Mouse (Mus musculus) CH12.LX (cell line): ENCODE measurements around the gene Zfp936. TPM values are rescaled to one million over a fixed set of nuclear protein-coding genes. Genes with fewer than 3 reads are reported as not detected.
A peak's percentile ranks its signal among the peaks of the same experiment; 100 is the strongest.
"Not testable (repeated sequence)": the region's sequence is repeated elsewhere in the genome, so short reads cannot be mapped to it uniquely, and the experiment has no call there.

ENCODE experiments used
- DNase-seq: peaks from one replicate; pipeline ENCODE4 v3.0.0-alpha.2; 2013; ENCODE audit errors: extremely low read depth
- H3K27ac ChIP-seq: 2 replicates; pipeline ENCODE4 v1.5.1; 2012; ENCODE audit warnings: low read depth, mild to moderate bottlenecking, control low read depth, moderate library complexity; ENCODE audit not compliant: insufficient read depth
- H3K27me3 ChIP-seq: replicated peaks from 2 replicates; pipeline ENCODE3; 2012; ENCODE audit warnings: inconsistent platforms
- H3K36me3 ChIP-seq, 2 experiments: replicated peaks in 1 of 2; 2 replicates each; pipeline versions ENCODE3 to v1.6.1; 2012; ENCODE audit warnings: inconsistent platforms in 1 of 2, low read length in 1 of 2, mild to moderate bottlenecking in 1 of 2, mixed read lengths in 1 of 2, moderate library complexity in 1 of 2; ENCODE audit not compliant: control insufficient read depth in 1 of 2, insufficient read depth in 1 of 2
- H3K4me1 ChIP-seq, 2 experiments: 2 replicates each; pipeline ENCODE4 v1.6.1; 2012; ENCODE audit warnings: inconsistent platforms in 1 of 2, moderate library complexity in 1 of 2; ENCODE audit not compliant: insufficient read depth in 2 of 2, control insufficient read depth in 1 of 2
- H3K4me2 ChIP-seq: 2 replicates; pipeline ENCODE4 v1.6.1; 2012; ENCODE audit warnings: low read depth, mild to moderate bottlenecking, control low read depth; ENCODE audit not compliant: poor library complexity, insufficient read depth, severe bottlenecking
- H3K4me3 ChIP-seq, 3 experiments: fragments of 150-350 bp in 1 of 3; sonication (generic) in 1 of 3; replicated peaks in 1 of 3; 2 replicates each; pipeline versions ENCODE3 to v1.5.1; 2011 to 2012; ENCODE audit warnings: low read depth in 2 of 3, low read length in 2 of 3, mild to moderate bottlenecking in 2 of 3, moderate library complexity in 2 of 3, control low read depth in 1 of 3, improper control_type of control experiment in 1 of 3, inconsistent platforms in 1 of 3, mixed read lengths in 1 of 3; ENCODE audit not compliant: poor library complexity in 1 of 3
- H3K79me2 ChIP-seq: replicated peaks from 2 replicates; pipeline ENCODE4 v1.6.1; 2012; ENCODE audit warnings: mild to moderate bottlenecking, moderate library complexity; ENCODE audit not compliant: control insufficient read depth, poor library complexity, insufficient read depth, severe bottlenecking; ENCODE audit errors: extremely low read depth
- H3K9ac ChIP-seq: 2 replicates; pipeline ENCODE4 v1.6.1; 2012; ENCODE audit warnings: low read depth, mild to moderate bottlenecking, control low read depth, moderate library complexity; ENCODE audit not compliant: insufficient read depth
- H3K9me3 ChIP-seq: replicated peaks from 2 replicates; pipeline ENCODE3; 2012; ENCODE audit warnings: low read length, inconsistent platforms, mixed read lengths
- CHD2 ChIP-seq: IDR thresholded peaks from 2 replicates; pipeline ENCODE4 v1.6.1; 2011; ENCODE audit warnings: low read length, improper control_type of control experiment
- E2F4 ChIP-seq: IDR thresholded peaks from 2 replicates; pipeline ENCODE4 v1.6.1; 2011; ENCODE audit warnings: low read depth, low read length, improper control_type of control experiment; ENCODE audit not compliant: insufficient replicate concordance
- ELF1 ChIP-seq: IDR thresholded peaks from 2 replicates; pipeline ENCODE4 v1.6.1; 2014; ENCODE audit warnings: low read depth, mild to moderate bottlenecking, inconsistent platforms, low read length, improper control_type of control experiment
- ETS1 ChIP-seq: conservative IDR thresholded peaks from 2 replicates; pipeline ENCODE4 v1.6.1; 2012; ENCODE audit warnings: low read depth, mild to moderate bottlenecking, inconsistent platforms, low read length, improper control_type of control experiment, moderate library complexity
- GABPA ChIP-seq: IDR thresholded peaks from 2 replicates; pipeline ENCODE4 v1.6.1; 2012; ENCODE audit warnings: low read depth, low read length, improper control_type of control experiment, inconsistent platforms; ENCODE audit not compliant: insufficient replicate concordance
- HCFC1 ChIP-seq: IDR thresholded peaks from 2 replicates; pipeline ENCODE4 v1.6.1; 2012; ENCODE audit warnings: low read depth, mild to moderate bottlenecking, inconsistent platforms, low read length, improper control_type of control experiment
- MAFK ChIP-seq: IDR thresholded peaks from 2 replicates; pipeline ENCODE4 v1.6.1; 2011; ENCODE audit warnings: low read length, improper control_type of control experiment; ENCODE audit not compliant: insufficient replicate concordance
- MYC ChIP-seq: IDR thresholded peaks from 2 replicates; pipeline ENCODE4 v1.6.1; 2011; ENCODE audit warnings: low read depth, mild to moderate bottlenecking, improper control_type of control experiment, low read length
- NELFE ChIP-seq: IDR thresholded peaks from 2 replicates; pipeline ENCODE4 v1.6.1; 2011; ENCODE audit warnings: low read depth, low read length, improper control_type of control experiment
- PAX5 ChIP-seq: IDR thresholded peaks from 2 replicates; pipeline ENCODE4 v1.6.1; 2012; ENCODE audit warnings: low read length, inconsistent platforms, mixed read lengths
- POLR2A ChIP-seq: IDR thresholded peaks from 2 replicates; pipeline ENCODE4 v1.6.1; 2011; ENCODE audit warnings: low read depth, mild to moderate bottlenecking, improper control_type of control experiment, low read length
- POLR2AphosphoS2 ChIP-seq: IDR thresholded peaks from 2 replicates; pipeline ENCODE4 v1.6.1; 2011; ENCODE audit warnings: low read depth, low read length, improper control_type of control experiment
- RAD21 ChIP-seq: IDR thresholded peaks from 2 replicates; pipeline ENCODE4 v1.6.1; 2011; ENCODE audit warnings: low read depth, mild to moderate bottlenecking, low read length, improper control_type of control experiment, moderate library complexity
- RCOR1 ChIP-seq: conservative IDR thresholded peaks from 2 replicates; pipeline ENCODE4 v1.6.1; 2012; ENCODE audit warnings: low read depth, mild to moderate bottlenecking, inconsistent platforms, low read length, improper control_type of control experiment
- SMC3 ChIP-seq: IDR thresholded peaks from 2 replicates; pipeline ENCODE4 v1.6.1; 2011; ENCODE audit warnings: low read depth, low read length, improper control_type of control experiment
- TBP ChIP-seq: conservative IDR thresholded peaks from 2 replicates; pipeline ENCODE4 v1.6.1; 2011; ENCODE audit warnings: low read depth, low read length, improper control_type of control experiment
- UBTF ChIP-seq: IDR thresholded peaks from 2 replicates; pipeline ENCODE4 v1.6.1; 2012; ENCODE audit warnings: low read depth, mild to moderate bottlenecking, inconsistent platforms, low read length, improper control_type of control experiment, moderate library complexity
- ZC3H11A ChIP-seq: IDR thresholded peaks from 2 replicates; pipeline ENCODE4 v1.6.1; 2012; ENCODE audit warnings: low read depth, mild to moderate bottlenecking, inconsistent platforms, low read length, improper control_type of control experiment
- ZKSCAN1 ChIP-seq: IDR thresholded peaks from 2 replicates; pipeline ENCODE4 v1.6.1; 2012; ENCODE audit warnings: low read depth, inconsistent platforms, low read length, improper control_type of control experiment, borderline replicate concordance
- ZMIZ1 ChIP-seq: IDR thresholded peaks from 2 replicates; pipeline ENCODE4 v1.6.1; 2012; ENCODE audit warnings: low read depth, mild to moderate bottlenecking, inconsistent platforms, low read length, improper control_type of control experiment
- dilution Hi-C: fragments of 300-500 bp; cut with MboI; formaldehyde crosslinking; loops from 2 replicates; pipeline ENCODE4 v1.14.3; 2020; ENCODE audit warnings: low sequenced_read_pairs; ENCODE audit not compliant: extremely low pct_unique_long_range_greater_than_20kb, extremely low pct_ligation_motif_present
- in situ Hi-C: fragments of 300-500 bp; cut with MboI; formaldehyde crosslinking; loops from 3 replicates; pipeline ENCODE4 v1.14.3; 2019; ENCODE audit warnings: low sequenced_read_pairs, low pct_ligation_motif_present, low pct_unique_long_range_greater_than_20kb, mixed read lengths
- polyA plus RNA-seq: library from polyadenylated mRNA; unstranded; fragments of >175 nt; gene quantifications from 2 replicates; pipeline ENCODE4 v1.2.1, GENCODE M21; 2012; ENCODE audit warnings: low read depth; ENCODE audit not compliant: insufficient read length
- total RNA-seq, 2 experiments: library from RNA; depleted of rRNA; stranded (reverse); fragments of 300-350 nt in 1 of 2; fragments of >200 nt in 1 of 2; gene quantifications; 2 replicates each; pipeline ENCODE4 v1.2.3; 2012 to 2014

Gene Zfp936
- total and polyA plus RNA-seq, 3 experiments, result 0.04 to 2.0 (median 0.30) TPM

DNA sequence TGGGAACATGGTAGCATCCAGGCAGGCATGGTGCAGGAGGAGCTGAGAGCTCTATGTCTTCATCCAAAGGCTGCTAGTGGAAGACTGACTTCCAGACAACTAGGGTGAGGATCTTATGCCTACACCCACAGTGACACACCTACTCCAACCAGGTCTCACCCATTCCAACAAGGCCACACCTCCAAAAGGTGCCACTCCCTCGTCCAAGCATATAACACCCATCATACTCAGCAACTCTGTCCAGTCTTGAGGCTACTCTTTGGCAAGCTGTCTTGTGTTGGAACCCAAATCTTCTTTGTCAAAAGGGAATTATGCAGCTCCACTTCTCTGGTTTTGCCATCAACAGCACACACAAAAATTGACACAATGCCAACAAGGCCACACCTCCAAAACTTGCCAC, 54.2 kb downstream of the Zfp936 start:
- H3K4me3 ChIP-seq, H3K4me2 ChIP-seq, in situ Hi-C loops, dilution Hi-C loops, H3K27ac ChIP-seq, H3K9ac ChIP-seq, H3K4me1 ChIP-seq, H3K36me3 ChIP-seq, DNase-seq, H3K27me3 ChIP-seq, H3K79me2 ChIP-seq: not testable (repeated sequence)
- H3K9me3 ChIP-seq, result peaks cover 10% of the 10 kb centered on the region

DNA sequence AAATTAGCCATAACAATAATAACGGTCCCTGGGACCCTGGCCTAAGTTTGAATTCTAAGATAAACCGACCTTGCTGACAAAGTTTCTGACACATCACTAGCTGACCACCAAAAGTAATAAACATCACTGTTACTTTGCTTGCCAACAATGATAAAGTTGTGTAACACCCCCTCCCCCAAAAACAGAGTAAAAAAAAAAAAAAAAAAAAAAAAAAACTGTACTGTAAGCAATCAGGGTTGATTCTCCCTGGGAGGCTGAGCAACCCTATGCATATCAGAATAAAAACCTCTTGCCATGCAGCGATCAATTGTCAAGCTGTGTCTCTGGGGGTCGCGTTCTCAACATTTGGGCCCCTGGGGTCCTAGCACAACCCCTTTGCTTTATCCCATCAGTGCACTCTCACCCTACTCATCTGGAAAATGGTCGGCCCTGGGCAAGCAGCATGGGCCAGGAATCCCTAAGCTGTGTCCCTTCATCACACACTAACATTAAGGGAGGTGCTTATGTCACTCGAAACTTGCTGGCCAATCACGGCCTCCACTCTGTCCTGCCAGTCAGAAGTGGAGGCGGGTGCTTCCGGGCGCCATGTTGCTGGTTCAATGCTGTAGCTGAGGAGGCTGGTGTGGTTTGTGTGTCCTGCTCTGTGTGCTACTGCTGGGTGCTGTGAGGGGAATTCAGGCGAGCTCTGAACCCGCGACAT, 63.1 kb downstream of the Zfp936 start:
- in situ Hi-C loops (no loop called here), dilution Hi-C loops (no loop called here)
- Histone ChIP-seq H3K4me3 (no peak overlapping the region), H3K9ac (no peak overlapping the region), H3K79me2 (no peaks in the 10 kb centered on the region), H3K27ac (no peak overlapping the region), H3K4me2 (no peak overlapping the region), H3K4me1 (no peaks in the 10 kb centered on the region), H3K27me3 (no peaks in the 10 kb centered on the region), H3K36me3 (no peaks in the 10 kb centered on the region), H3K9me3 (peaks cover 6% of the 10 kb centered on the region)
- no peak for DNase-seq
- TF ChIP-seq ZC3H11A (no peak), GABPA (no peak), NELFE (no peak), POLR2A (no peak), HCFC1 (no peak), ETS1 (no peak), POLR2AphosphoS2 (no peak), ZMIZ1 (no peak), ELF1 (no peak), UBTF (no peak), PAX5 (no peak), TBP (no peak), ZKSCAN1 (no peak), RAD21 (no peak), MAFK (no peak), E2F4 (no peak), SMC3 (no peak), MYC (no peak), CHD2 (no peak), RCOR1 (no peak)

- in situ Hi-C loops, H3K9me3 ChIP-seq, H3K36me3 ChIP-seq, H3K27me3 ChIP-seq, H3K27ac ChIP-seq, dilution Hi-C loops, H3K9ac ChIP-seq, H3K79me2 ChIP-seq, H3K4me2 ChIP-seq: not testable (repeated sequence)
- H3K4me1 ChIP-seq, result peaks cover 0 to 18% of the 10 kb centered on the region in 2 experiments; a peak in 2 of 4 replicates
- DNase-seq, result peak; percentile 70
- peak overlapping the region in 1 of 3 experiments; percentile 37 for H3K4me3 ChIP-seq
These were observed 99.8 kb downstream of the Zfp936 start for GRCm38 (mm10) chr7:43213781-43214180.
